Mouse (Mus musculus) left cerebral cortex, adult 2 months (tissue): ENCODE results near the gene Tbc1d12. TPM values are rescaled to one million over a fixed set of nuclear protein-coding genes. Genes with fewer than 3 reads are reported as not detected.

Experiments
- DNase-seq, 2 experiments: peaks; one replicate each; pipeline ENCODE4 v3.0.0; 2021 to 2022; ENCODE audit warnings: low spot score in 2 of 2, mixed read lengths in 1 of 2; ENCODE audit errors: extremely low spot score in 1 of 2
- H3K27ac ChIP-seq: fragments of 200-600 bp; 2 replicates; pipeline ENCODE4 v1.8.1; 2022
- H3K4me3 ChIP-seq: fragments of 200-600 bp; 2 replicates; pipeline ENCODE4 v1.8.1; 2022
- CTCF ChIP-seq: fragments of 200-600 bp; IDR thresholded peaks from 2 replicates; pipeline ENCODE4 v1.8.1; 2022; ENCODE audit warnings: antibody characterized with exemption, mild to moderate bottlenecking, moderate library complexity
- intact Hi-C: fragments of 180-260 bp; cut with DNase I; formaldehyde crosslinking; loops from one replicate; pipeline ENCODE4 v1.15.1; 2025
- long read RNA-seq, 2 experiments: library from polyadenylated mRNA; stranded (forward); transcript quantifications; one replicate each; pipeline ENCODE4 v2.0.0; 2021; ENCODE audit warnings: borderline mapping rate in 2 of 2
- total RNA-seq, 2 experiments: library from RNA; stranded (reverse); gene quantifications; 2 replicates each; pipeline ENCODE4 v1.2.3; 2021

Tbc1d12 gene
- total RNA-seq: 10 to 100 TPM; 11.6 to 13.3 TPM
- long read RNA-seq, experiment 1, full-length matches to known transcripts: 10 of 10 reads
- long read RNA-seq, experiment 1, partial matches to known transcripts: 0 of 10 reads
- long read RNA-seq, experiment 1, other reads (novel, unspliced or antisense): 0 of 10 reads
- long read RNA-seq, experiment 2, full-length matches to known transcripts: 8 of 8 reads
- long read RNA-seq, experiment 2, partial matches to known transcripts: 0 of 8 reads
- long read RNA-seq, experiment 2, other reads (novel, unspliced or antisense): 0 of 8 reads

DNA sequence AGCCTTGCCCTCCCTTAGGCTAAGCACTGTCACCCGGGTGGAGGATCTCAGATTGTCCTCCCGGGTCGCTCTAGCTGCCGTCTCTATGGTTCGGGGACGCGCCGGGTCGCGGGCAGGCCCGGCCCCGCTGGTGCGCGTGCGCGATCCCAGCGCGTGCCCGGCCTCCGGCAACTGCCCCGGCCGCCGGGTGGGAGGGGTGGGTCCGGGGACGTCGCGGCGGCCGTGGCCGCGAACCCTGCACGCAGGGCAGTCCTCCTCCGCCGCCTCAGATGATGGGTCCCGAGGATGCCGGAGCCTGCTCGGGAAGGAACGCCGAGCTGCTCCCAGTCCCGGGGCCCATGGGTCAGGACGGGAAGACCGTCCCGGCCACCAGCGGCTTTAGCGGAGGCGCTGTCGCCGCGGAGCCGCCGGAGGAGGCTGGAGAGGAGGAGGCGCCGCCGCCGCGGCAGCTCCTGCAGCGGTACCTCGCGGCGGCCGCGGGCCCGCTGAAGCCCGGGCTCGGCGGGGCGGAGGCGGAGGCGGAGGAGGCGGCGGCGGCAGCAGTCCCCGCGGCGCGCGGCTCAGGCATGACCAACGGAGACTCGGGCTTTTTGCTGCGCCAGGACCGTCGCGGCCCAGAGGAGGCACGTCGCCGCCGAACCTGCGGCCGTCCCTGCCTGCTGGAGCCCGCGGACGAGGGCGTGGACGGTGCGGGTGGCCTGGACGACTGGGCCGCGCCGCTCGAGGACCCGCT is at the start of gene Tbc1d12:
Tbc1d12 (plus strand) TSS at position 142 of the 733 bp plus-strand sequence.
- TF ChIP-seq CTCF: no peak; the same call in 1 of the 2 replicates
- DNase-seq: peak; percentile 88 to 91
- H3K4me3 ChIP-seq: peak within 1 kb of the TSS; percentile 77
- peak within 1 kb of the TSS; percentile 82 for H3K27ac ChIP-seq
- intact Hi-C loops: loop anchor here (1.0 kb wide), 1 partner anchor 17 kb away; the partner anchor contains the start of gene Noc3l

GRCm38 (mm10) chr19:38787756-38788155 is 48.6 kb upstream of the Tbc1d12 start:
- H3K4me3 ChIP-seq: no peak overlapping the region
- no peak for DNase-seq
- no peak overlapping the region for H3K27ac ChIP-seq
- no peak for TF ChIP-seq CTCF
- intact Hi-C loops: no loop called here

DNA sequence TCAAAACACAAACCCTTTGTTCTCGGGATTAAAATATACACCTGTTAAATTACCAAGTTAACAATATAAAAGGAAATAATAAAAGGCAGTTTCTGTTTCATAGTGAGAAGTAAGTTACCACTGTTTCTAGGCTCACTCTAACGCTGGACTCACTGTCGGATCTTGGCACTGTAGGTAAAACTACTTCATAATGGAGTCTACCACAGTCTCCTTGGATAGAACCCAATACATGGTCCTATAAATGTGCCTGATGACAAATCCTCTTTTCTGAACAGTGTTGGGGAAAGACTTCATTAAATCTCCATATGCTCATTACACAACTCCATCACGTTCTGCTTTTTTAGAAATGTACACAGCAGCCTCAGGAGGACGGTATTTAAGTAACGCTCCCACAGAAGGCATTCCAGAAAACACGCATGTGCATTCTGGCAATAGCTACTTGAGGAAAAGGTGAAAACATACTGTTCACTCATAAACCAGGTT is 42.8 kb upstream of the Tbc1d12 start:
- no peak for DNase-seq
- intact Hi-C loops: no loop called here
- Histone ChIP-seq H3K4me3 (no peak overlapping the region), H3K27ac (no peak overlapping the region)
- no peak for TF ChIP-seq CTCF

DNA sequence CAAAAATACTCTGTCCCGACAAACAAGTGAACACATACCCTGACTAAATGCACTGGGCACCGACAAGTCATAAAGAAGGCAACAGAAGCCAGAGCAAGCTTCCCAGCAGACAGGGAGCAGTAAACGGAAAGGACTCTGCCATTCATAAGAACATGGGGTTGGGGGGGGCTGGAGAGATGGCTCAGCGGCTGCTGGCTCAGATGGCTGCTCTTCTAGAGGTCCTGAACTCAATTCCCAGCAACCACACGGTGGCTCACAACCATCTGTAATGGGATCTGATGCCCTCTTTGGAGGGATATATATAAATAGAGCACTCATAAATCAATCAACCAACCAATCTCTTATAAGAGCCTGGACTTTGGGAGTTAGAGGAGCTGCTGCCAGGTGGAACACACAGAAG is 39.8 kb upstream of the Tbc1d12 start:
- intact Hi-C loops: no loop called here
- TF ChIP-seq CTCF: no peak
- Histone ChIP-seq H3K4me3 (no peak overlapping the region), H3K27ac (no peak overlapping the region)
- no peak for DNase-seq

- DNase-seq: peak; percentile 19 to 24
- H3K4me3 ChIP-seq: no peak overlapping the region
- intact Hi-C loops: no loop called here
- no peak overlapping the region for H3K27ac ChIP-seq
- no peak for TF ChIP-seq CTCF
Measured at GRCm38 (mm10) chr19:38798291-38798690, 38.1 kb upstream of the Tbc1d12 start.

DNA sequence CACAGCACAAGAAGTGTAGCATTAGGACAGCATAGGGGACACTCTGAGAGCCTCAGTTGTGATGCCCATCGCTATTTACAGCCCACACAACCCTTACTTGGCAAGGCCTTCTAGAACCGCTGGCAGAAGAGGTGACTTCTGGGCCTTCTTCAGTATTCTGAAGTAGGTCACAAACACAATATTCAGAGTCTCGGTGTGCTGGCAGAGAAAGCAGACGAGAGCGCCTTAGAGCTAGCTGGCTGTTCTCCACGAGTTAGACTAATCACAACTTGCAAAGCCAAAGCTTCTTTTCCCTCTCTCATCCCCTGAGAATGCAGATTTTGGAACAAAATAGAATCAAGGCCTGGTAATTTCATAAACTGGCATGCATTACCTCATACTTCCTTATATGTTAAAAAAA is 37.6 kb upstream of the Tbc1d12 start:
- intact Hi-C loops: no loop called here
- no peak for DNase-seq
- no peak overlapping the region for H3K27ac ChIP-seq
- TF ChIP-seq CTCF: no peak
- no peak overlapping the region for H3K4me3 ChIP-seq

DNA sequence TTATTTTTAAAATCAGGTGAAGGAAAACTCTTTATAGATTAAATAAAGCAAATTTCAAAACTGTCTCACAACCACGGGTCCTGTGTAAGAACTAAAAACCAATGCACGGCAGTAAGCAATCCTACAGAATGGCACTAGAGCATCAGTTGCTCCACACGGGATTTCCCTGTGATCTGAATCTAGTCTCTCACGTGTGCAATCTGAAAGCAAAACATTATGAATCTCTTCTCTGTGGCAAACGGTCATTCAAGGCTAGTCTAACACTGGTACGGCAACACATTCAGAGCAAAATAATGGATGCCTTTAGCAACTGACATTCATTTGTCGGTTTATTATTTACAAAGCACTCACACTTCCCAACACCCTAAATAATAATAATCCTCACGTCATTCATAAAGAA is 18.2 kb upstream of the Tbc1d12 start:
- peak overlapping the region; percentile 93 for H3K4me3 ChIP-seq
- TF ChIP-seq CTCF: no peak
- intact Hi-C loops: no loop called here
- no peak overlapping the region for H3K27ac ChIP-seq
- no peak for DNase-seq

- TF ChIP-seq CTCF: peak; percentile 97
- Histone ChIP-seq H3K27ac (peak within 1 kb of the TSS; percentile 86), H3K4me3 (peak within 1 kb of the TSS; percentile 93)
- DNase-seq: peak; percentile 93 to 97
- intact Hi-C loops: loop anchor here (1.0 kb wide), 1 partner anchor 17 kb away; the partner anchor contains the start of gene Tbc1d12
Measured at GRCm38 (mm10) chr19:38818766-38819426, 17.5 kb upstream of the Tbc1d12 start, which contains the start of gene Noc3l. Gene Noc3l, minus strand, starts transcription at chr19:38819237.

- Histone ChIP-seq H3K4me3 (peak overlapping the region; percentile 93), H3K27ac (peak overlapping the region; percentile 86)
- no peak for TF ChIP-seq CTCF
- no peak for DNase-seq
- intact Hi-C loops: loop anchor here (1.0 kb wide), 1 partner anchor 17 kb away; the partner anchor contains the start of gene Tbc1d12
Measured at GRCm38 (mm10) chr19:38819427-38819802, 17.0 kb upstream of the Tbc1d12 start.

DNA sequence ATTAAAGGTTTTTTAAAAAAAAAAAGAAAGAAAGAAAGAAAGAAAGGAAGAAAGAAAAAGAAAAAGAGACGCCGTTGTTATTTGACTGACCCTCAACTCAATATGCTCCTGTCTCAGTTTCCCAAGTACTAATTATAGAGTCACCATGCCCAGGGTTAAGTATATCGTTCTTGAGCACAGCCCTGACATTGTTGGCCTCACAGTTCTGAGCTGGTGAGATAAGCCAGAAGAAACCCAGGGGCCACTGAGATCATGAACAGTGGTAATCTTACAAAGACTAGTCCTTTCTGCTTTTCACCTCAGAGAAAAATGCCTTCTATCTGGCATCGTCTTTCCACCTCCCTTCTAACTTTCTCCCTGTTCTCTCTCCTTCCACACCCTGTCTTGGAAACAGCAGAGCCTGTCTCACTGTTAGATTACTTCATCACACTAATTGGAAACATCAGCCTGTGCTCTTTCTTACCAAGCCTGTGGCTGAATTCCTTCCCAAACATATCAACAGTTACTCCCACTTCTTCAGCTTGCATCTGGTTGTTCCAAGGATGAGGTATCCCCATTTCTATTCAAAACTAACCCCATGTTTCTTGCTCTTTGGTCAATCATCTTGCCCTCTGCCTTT is 16.1 kb upstream of the Tbc1d12 start:
- Histone ChIP-seq H3K4me3 (no peak overlapping the region), H3K27ac (no peak overlapping the region)
- TF ChIP-seq CTCF: no peak
- intact Hi-C loops: no loop called here
- DNase-seq: no peak

- Histone ChIP-seq H3K4me3 (no peak overlapping the region), H3K27ac (no peak overlapping the region)
- DNase-seq: no peak
- intact Hi-C loops: no loop called here
- TF ChIP-seq CTCF: no peak
Measured at GRCm38 (mm10) chr19:38833224-38833623, 3.2 kb upstream of the Tbc1d12 start.
